Mouse (Mus musculus) limb, embryonic 14.5 days (tissue): ENCODE data around the gene Pglyrp2. TPM values are rescaled to one million over a fixed set of nuclear protein-coding genes. Genes with fewer than 3 reads are reported as not detected.

ENCODE experiments used
- ATAC-seq: fragments of 200-750 bp; cut with Nextera tagmentation; 2 replicates; pipeline ENCODE4 v1.8.0; 2017; ENCODE audit warnings: low read depth, moderate number of reproducible peaks, moderate TSS enrichment; ENCODE audit not compliant: low FRiP score
- DNase-seq: peaks from one replicate; pipeline ENCODE4 v3.0.0-alpha.2; 2015; ENCODE audit warnings: low spot score
- H3K27ac ChIP-seq: fragments of 300-500 bp; sonication (generic); replicated peaks from 2 replicates; pipeline ENCODE4 v1.5.1; 2014; ENCODE audit warnings: low read depth, mild to moderate bottlenecking, low read length, moderate library complexity, mixed read lengths
- H3K27me3 ChIP-seq: fragments of 300-500 bp; sonication (generic); 2 replicates; pipeline ENCODE4 v1.6.1; 2014; ENCODE audit warnings: low read length, mixed read lengths; ENCODE audit not compliant: control insufficient read depth, insufficient read depth
- H3K36me3 ChIP-seq: fragments of 300-500 bp; sonication (generic); 2 replicates; pipeline ENCODE4 v1.6.1; 2014; ENCODE audit warnings: mild to moderate bottlenecking, low read length, moderate library complexity, mixed read lengths; ENCODE audit not compliant: control insufficient read depth, insufficient read depth
- H3K4me1 ChIP-seq: fragments of 300-500 bp; sonication (generic); 2 replicates; pipeline ENCODE4 v1.6.1; 2014; ENCODE audit warnings: antibody characterized with exemption, low read length, mixed read lengths; ENCODE audit not compliant: control insufficient read depth, insufficient read depth
- H3K4me2 ChIP-seq: fragments of 300-500 bp; sonication (generic); replicated peaks from 2 replicates; pipeline ENCODE4 v1.6.1; 2014; ENCODE audit warnings: low read depth, mild to moderate bottlenecking, low read length, moderate library complexity; ENCODE audit not compliant: severe bottlenecking
- H3K4me3 ChIP-seq: fragments of 300-500 bp; sonication (generic); replicated peaks from 2 replicates; pipeline ENCODE4 v1.5.1; 2014; ENCODE audit warnings: low read length
- H3K9ac ChIP-seq: fragments of 300-500 bp; sonication (generic); 2 replicates; pipeline ENCODE4 v1.6.1; 2014; ENCODE audit warnings: mild to moderate bottlenecking, low read depth, low read length, moderate library complexity; ENCODE audit not compliant: severe bottlenecking
- H3K9me3 ChIP-seq: fragments of 300-500 bp; sonication (generic); 2 replicates; pipeline ENCODE4 v1.6.1; 2016; ENCODE audit warnings: low read length; ENCODE audit not compliant: control insufficient read depth
- POLR2A ChIP-seq: fragments of 200-500 bp; IDR thresholded peaks from 2 replicates; pipeline ENCODE4 v1.8.0; 2012; ENCODE audit warnings: inconsistent platforms, mild to moderate bottlenecking, moderate library complexity, borderline replicate concordance; ENCODE audit not compliant: insufficient read depth, insufficient read length; ENCODE audit errors: extremely low read depth
- WGBS: fragments of 180-500 bp; shearing (Covaris S2); extraction: QIAGEN DNeasy Blood & Tissue Kit; methylation state at CpG from one replicate; pipeline ENCODE4 v1.1.7; 2014; 5-methylcytosine and 5-hydroxymethylcytosine counted together
- polyA plus RNA-seq, 2 experiments: library from polyadenylated mRNA; depleted of rRNA in 1 of 2; stranded (reverse) in 1 of 2; unstranded in 1 of 2; fragments of >200 nt; fragmentation: Nextera tagmentation in 1 of 2; extraction: Ambion mirVana in 1 of 2; gene quantifications; 2 replicates each; pipeline versions ENCODE4 v1.2.1 to v1.2.3; 2012 to 2014

Pglyrp2 gene
- polyA plus RNA-seq, 2 experiments = 0.30 to 0.32 TPM

DNA sequence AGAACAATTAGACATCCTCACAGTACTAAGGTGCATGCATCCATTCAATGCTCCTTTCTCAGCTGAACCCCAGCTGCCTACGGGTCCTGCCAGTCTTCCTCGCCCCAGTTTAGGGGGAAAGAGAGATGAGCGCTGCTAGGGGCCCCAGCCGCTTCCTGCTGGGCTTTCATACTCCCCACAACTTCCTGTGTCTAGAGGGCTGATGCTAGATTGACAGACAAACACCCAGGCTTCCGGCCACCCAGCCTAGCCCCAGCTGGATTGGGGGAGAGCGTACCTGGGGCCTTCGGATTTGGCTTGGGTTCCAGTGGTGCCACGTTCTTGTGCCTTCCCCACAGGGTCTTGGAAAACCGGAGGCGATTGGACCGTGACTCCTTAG, 21.2 kb downstream of the Pglyrp2 start:
- H3K36me3 ChIP-seq = no peaks in the 10 kb centered on the region
- H3K9ac ChIP-seq = no peak overlapping the region
- no peaks in the 10 kb centered on the region for H3K9me3 ChIP-seq
- WGBS = 82% methylated on average over 11 of the region's 11 CpGs
- H3K4me1 ChIP-seq = no peaks in the 10 kb centered on the region
- ATAC-seq = no peak
- H3K4me3 ChIP-seq = no peak overlapping the region
- DNase-seq = no peak
- H3K27me3 ChIP-seq = peaks cover 12% of the 10 kb centered on the region
- no peak for TF ChIP-seq POLR2A
- H3K4me2 ChIP-seq = no peak overlapping the region
- H3K27ac ChIP-seq = no peak overlapping the region

DNA sequence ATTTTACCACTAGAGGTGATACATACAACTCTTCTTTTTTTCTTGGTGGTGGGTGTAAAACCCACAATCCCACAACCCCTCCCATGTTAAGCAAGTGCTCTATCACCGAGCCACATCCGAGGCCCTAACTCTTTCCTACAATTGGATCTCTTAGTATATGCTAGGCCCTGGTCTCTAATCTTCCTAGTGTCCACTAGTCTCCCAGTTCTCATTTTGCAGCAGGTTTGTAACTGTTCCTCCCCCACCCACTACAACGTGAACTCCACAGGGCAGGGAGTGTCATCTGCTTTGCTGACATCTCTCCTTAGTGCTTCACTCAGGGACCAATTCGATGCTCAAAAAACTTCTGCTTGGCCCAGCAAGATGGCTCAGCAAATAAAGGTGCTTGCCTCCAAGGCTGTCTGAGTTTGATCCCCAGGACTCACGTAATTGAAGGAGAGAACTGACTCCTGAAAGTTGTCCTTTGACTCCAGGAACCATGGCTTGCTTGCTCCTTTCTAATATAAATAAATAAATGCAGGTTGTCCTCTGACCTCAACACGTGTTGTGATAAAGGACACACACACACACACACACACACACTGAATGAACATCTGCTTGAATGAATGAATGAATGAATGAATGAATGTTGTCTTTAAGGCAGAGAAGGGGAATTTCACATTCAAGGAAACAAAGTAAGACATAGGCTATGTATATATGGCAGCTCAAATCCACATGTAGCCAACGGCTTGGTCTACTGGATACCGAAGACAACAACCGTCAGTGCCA, 21.8 kb downstream of the Pglyrp2 start:
- no peak for DNase-seq
- ATAC-seq = no peak
- Histone ChIP-seq H3K4me2 (no peak overlapping the region), H3K9ac (no peak overlapping the region), H3K27me3 (peaks cover 18% of the 10 kb centered on the region), H3K4me3 (no peak overlapping the region), H3K9me3 (no peaks in the 10 kb centered on the region), H3K27ac (no peak overlapping the region), H3K36me3 (no peaks in the 10 kb centered on the region), H3K4me1 (no peaks in the 10 kb centered on the region)
- WGBS = 79% methylated on average over 9 of the region's 9 CpGs
- TF ChIP-seq POLR2A = no peak

DNA sequence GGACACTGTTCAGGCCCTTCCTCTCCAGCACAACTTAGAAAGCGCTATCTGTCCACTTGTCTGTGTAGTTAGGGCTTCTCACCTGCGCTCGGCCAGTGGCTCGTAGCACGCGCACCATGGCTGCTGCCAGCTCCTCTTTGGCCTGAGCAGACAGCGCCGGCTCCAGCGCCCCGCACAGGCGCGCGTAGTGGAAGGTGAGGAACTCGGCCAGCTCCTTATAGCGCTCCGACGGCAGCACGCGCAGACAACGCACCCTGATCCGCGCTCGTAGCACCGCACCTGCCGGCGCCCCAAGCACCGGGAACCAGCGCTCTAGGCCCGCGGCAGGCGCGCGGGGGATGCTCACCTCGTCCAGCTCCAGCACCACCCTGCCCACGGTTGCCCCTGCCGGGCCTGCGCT, 27.7 kb downstream of the Pglyrp2 start:
- no peak for DNase-seq
- H3K27ac ChIP-seq = no peak overlapping the region
- TF ChIP-seq POLR2A = no peak

DNA sequence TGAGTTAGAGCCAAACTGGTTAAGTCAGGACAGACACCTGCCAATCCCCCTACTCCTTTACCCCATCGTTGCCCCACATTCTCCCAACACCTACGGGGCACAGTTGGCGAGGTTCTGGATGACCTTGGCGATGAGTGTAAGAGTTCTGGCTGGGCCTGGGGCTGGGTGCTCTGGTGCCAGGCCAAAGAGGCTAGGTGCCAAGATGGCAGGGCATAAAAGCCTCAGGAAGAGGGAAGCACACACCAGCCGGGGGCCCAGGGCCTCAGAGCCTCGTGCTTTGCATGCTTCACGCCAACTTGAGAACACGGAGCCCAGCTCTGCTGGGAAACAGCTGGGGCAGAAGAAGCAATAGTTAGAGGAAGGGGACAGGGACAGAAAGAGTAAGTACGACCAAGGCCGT, 30.0 kb downstream of the Pglyrp2 start:
- Histone ChIP-seq H3K27ac (no peak overlapping the region), H3K4me2 (no peak overlapping the region), H3K27me3 (peaks cover 76% of the 10 kb centered on the region), H3K4me3 (no peak overlapping the region), H3K9me3 (no peaks in the 10 kb centered on the region), H3K4me1 (0 out of 2 replicates have a peak, but pooled peaks cover 4% of the 10 kb centered on the region), H3K36me3 (no peaks in the 10 kb centered on the region), H3K9ac (no peak overlapping the region)
- no peak for TF ChIP-seq POLR2A
- DNase-seq (no peak), ATAC-seq (no peak)
- 82% methylated on average over 10 of the region's 10 CpGs for WGBS

More for the DNA sequence above, 27.7 kb downstream of the Pglyrp2 start:
- H3K9ac ChIP-seq = no peak overlapping the region
- 3% methylated on average over 37 of the region's 37 CpGs for WGBS
- peaks cover 73% of the 10 kb centered on the region for H3K27me3 ChIP-seq
- H3K9me3 ChIP-seq = no peaks in the 10 kb centered on the region
- 0 out of 2 replicates have a peak, but pooled peaks cover 4% of the 10 kb centered on the region for H3K4me1 ChIP-seq
- peak overlapping the region; percentile 33 for H3K4me2 ChIP-seq
- ATAC-seq = no peak
- no peaks in the 10 kb centered on the region for H3K36me3 ChIP-seq
- H3K4me3 ChIP-seq = peak overlapping the region; percentile 24

DNA sequence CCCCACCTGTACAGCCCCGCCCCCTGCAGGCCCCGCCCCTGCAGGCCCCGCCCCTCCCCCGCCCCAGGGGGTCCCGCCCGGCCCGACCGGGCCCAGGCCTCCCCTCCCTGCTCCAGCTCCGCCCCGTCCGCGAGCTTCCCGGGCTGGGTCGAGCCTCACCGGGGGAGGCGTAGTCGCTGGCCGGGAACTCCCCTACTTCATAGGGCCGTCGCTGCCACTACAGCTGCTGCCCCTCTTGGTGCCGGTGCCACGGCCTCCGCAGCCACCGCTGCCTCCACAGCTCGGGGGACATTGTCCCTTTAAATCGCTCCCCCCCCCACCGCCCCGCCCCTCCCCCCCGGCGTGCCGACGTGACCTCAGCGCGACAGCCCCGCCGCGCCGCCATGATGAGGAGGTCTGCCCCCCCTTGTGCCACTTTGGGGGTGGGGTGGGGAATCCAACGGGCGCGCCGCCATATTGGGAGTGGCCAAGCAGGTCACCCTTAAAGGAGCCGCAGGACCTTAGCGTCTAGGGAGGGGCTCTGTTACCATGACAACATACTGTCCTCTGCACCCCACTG, 34.8 kb downstream of the Pglyrp2 start, which contains the start of gene Wiz:
Gene Wiz (minus strand): TSS at position 339 of the 559 bp plus-strand sequence.
- ATAC-seq (peak; percentile 92), DNase-seq (peak; percentile 91)
- Histone ChIP-seq H3K36me3 (peaks cover 21% of the 10 kb centered on the region; the same call in 1 of the 2 replicates), H3K9ac (peak within 1 kb of the TSS; percentile 81), H3K4me3 (peak within 1 kb of the TSS; percentile 73), H3K9me3 (no peaks in the 10 kb centered on the region), H3K27ac (peak within 1 kb of the TSS; percentile 68), H3K27me3 (peaks cover 35% of the 10 kb centered on the region), H3K4me2 (peak within 1 kb of the TSS; percentile 98), H3K4me1 (0 out of 2 replicates have a peak, but pooled peaks cover 6% of the 10 kb centered on the region)
- no peak for TF ChIP-seq POLR2A
- 0% methylated on average over 4 of the region's 44 CpGs for WGBS
